Mouse (Mus musculus): ENCODE measurements around the gene Egr4. TPM values are rescaled to one million over a fixed set of nuclear protein-coding genes. Genes with fewer than 3 reads are reported as not detected.

The Egr4 gene
- total RNA-seq (2015) (not detected in 2 replicates), total RNA-seq (2017) (not detected in 2 replicates)

DNA sequence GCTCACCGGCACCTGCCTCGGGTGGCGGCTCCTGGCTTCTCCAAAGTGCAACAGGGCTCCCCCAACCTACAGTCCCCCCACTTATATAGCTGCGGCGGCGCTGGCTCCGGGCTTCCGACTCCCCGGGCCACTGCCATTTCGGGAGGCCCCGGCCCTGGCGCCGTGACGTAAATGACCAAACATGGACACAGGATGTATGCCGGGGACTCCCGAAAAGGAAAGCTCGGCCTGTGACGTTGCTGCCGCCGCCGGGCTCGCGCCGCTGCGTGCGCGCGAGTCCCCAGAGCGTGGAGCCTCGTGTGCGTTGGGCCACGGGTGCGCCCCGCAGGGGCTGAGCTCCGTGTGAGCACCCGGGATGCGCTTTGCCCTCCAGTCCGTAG is at the start of gene Egr4:
TSS of gene Egr4 (minus strand) at position 59 of the 380 bp plus-strand sequence.
- ATAC-seq (replicated peaks; ENCODE audit: poor library complexity), result peak; percentile 62

- ATAC-seq (replicated peaks; ENCODE audit: poor library complexity), result no peak
Measured at GRCm38 (mm10) chr6:85562374-85562773, 49.0 kb upstream of the Egr4 start.

- ATAC-seq (replicated peaks; ENCODE audit: poor library complexity), result no peak
Measured at GRCm38 (mm10) chr6:85547642-85548041, 34.3 kb upstream of the Egr4 start.

DNA sequence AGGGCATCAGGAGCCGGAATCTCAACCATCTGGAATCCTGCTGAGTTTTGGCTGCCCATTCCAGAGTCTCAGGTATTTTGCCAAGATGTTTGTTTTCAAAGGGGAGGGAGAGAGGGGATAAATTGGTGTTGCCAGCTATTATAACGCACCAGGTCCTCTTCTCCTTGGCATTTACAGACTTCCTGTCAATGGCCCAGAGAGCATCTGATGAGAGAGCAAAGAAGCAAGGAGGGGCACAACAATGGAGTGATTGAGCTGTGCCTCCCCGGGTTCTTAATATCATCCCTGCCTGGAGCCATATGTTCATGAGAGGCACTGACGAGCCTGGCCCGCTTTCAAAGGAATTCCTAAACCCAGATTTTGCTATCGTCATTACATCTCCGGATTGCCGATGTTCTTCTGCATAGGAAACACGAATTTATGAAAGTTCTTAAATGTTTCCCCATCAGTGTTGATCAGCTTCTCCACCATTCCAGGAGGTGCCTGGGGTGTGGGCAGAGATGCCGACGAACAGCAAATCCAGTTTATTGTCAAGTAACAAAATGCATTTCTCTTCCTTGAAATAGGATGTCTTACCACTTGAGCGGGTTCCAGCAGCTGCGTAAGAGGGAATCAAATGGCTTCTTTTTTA is 31.0 kb upstream of the Egr4 start:
- no peak for ATAC-seq (replicated peaks; ENCODE audit: poor library complexity)

DNA sequence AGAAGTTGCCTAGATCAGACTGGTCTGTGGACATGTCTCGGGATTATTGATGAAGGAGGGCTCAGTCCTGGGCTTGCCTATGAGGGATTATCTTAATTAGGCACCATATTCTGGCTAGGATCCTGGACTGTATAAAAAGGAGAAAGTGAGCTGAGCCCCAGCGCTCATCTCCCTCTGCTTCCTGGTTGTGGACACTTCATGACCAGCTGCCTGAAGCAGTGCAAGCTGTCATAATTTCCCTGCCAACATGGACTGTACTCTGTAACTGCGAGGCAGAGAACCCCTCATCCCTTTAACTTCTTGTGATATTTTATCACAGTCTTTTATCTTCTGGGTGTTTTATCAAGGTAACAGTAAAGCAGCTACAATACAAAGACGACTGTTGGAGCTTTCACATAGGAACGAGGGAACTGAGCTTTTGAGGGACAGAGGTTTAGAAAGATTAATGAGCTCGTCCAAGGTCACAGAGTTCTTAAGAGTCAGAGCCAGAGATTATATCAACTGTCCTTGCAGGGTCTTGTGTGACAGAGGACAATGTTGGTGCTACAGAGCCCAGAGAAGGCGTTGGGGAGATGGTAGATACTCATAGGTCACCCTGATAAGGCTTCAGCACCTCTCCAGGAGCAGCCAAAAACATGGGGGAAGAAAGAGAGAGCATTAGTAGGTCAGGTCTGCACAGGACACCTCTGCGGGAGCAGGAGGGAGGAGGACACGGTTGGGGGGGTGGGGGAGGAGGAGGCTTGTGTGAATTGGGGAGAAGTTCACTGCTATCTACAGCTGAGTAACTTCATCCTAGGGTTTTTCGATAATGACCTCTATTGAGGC is 30.2 kb upstream of the Egr4 start:
- no peak for ATAC-seq (replicated peaks; ENCODE audit: poor library complexity)

GRCm38 (mm10) chr6:85522825-85523224 is 9.4 kb upstream of the Egr4 start:
- no peak for ATAC-seq (replicated peaks; ENCODE audit: poor library complexity)

DNA sequence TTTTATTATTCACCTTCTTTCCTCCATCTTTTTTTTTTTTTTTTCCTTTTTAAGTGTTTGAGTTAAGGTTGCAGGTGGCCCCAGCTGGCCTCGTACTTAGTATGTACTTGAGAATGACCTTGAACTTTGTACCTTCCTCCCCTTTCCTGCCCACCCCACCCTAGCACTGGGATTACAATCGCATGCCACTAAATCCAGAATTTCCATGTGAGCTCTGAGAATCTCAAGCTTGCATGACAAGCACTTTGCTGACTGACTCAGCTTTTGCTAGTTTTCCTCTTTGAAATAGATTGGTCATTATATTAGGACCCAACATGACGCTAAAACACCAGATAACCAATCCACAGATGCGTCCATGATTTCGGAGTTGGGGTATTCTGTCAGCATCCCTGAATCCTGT is 8.6 kb upstream of the Egr4 start:
- ATAC-seq (replicated peaks; ENCODE audit: poor library complexity), result no peak

DNA sequence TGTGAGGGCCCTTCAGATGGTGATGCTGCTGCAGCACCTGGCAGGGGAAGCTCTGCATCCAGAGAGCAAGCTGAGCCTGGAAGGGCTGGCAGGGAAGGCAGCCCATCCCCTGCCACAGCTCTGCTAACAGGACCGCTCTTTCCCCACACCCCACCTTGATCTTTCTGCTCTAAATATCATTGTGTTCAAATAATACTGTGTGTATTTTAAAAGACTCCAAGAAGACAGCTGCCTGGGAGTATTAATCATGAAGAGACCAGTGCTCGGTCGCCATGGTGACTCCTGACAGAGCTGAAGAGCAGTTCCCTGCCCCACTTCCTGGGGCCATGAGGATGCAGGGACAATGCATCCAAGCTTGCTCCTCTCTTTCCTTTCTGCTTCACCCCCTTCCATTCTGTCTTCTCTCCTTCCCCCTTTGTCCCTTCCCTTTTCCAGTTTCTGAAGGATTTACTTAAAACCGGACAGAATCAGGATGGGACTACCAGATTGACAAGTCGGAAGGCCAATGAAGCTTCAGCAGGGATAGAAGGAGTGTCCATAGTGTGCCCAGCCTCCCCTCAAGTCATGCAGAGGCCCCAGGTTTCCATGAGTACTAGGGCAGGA is 4.8 kb upstream of the Egr4 start:
- no peak for ATAC-seq (replicated peaks; ENCODE audit: poor library complexity)

DNA sequence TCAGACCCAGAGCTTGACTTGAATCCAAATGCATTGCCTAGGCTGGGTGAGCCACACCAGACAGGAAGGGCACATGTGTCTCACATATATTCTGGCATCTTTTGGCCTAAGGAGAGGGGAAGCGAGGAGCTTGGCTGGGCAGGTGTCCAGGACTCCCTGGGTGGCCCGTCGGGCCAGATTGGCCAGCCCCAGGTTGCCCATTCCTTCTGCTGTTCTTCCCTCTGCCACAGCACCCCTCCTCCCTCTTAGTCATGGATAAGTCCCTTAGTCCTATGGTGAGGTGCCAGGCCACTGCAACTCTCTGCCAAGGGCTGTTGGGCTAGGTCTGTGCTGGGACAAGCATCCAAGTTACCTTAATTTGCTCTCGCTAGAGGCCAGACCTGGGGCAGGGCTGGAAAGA is 2.6 kb upstream of the Egr4 start:
- no peak for ATAC-seq (replicated peaks; ENCODE audit: poor library complexity)

DNA sequence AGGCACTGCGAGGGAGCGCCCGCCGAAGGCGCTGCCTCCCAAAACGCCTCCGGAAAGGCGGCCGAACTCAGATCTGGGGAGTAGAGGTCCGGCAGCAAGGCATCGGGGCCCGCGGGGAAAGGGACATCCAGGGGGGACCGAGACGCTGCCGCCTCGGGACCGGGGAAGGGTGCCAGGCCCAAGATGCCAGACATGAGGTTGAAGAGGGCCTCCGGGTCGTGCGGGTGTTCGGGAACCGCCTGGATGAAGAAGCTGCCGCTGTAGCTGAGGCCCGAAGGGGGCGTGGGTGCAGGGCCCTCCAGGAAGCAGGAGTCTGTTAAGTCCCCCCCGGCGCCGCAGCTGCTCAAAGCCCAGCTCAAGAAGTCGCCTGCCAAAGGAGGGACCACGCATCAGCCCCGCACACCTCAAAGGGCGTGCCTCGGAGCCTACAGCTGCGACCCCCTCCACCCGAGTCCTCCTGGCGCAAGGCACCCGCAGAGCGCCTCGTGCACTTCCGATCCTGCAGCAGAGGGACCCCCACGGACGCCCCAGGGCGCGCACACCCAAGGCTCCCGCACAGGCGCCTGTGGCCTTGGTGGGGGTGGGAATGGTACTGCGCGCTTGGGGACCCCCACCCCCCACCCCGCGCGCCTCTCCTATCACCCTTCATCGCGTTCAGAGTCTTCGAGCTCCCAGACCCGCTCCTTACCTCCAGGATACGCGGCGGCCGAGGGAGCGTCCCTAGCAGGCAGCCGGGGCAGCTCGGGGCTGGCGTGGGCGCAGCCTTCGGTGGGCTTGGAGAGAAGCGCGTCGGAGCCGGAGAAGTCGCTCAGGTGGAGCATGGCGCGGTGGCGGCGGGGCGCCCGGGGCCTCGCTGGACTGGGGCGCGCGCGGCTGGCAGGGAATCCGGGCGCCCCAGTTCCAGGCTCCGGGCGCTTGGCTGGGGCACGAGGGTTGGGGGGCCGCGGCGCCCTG is 535 bp downstream of the Egr4 start:
- ATAC-seq (replicated peaks; ENCODE audit: poor library complexity), result no peak

DNA sequence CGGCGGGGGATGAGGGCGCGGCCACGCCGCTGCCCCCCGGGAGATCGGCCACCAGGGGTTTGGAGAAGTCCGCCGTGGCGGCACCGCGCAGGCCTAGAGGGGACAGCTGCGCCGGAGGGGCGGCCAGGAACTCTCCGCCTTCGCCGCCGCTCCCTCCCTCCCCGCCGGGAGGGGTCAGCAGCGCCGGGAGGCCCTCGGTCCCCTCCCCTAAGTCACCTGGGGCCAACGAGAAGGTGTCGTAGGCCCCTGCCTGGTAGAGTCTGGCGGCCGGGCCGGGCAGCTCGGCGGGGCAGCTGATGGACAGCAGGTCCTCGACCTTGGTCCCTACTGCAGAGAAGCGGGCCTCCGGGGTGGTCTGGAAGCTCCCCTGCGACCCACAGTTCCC is 1.3 kb downstream of the Egr4 start:
- ATAC-seq (replicated peaks; ENCODE audit: poor library complexity), result no peak

GRCm38 (mm10) chr6:85511286-85512055 is 1.9 kb downstream of the Egr4 start:
- peak; percentile 61 for ATAC-seq (replicated peaks; ENCODE audit: poor library complexity)

DNA sequence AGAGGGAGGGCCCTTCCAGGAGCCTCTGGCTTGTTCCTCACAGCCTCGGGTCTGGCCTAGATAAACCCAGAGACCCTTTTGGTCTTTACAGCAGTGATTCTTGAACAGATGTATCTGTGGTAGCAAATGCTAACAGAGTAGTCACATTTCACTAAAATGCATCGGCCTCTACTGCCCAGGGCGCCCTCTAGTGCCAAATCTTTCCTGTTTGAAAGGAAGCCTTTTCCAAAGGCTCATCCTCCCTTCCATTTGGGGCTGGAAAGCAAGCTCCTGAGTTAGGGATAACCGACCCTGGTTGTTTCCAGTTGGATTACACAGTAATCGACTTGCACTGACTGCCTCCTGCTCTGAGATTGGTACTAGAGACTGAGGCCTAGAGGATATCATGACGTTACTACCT is 2.9 kb downstream of the Egr4 start:
- ATAC-seq (replicated peaks; ENCODE audit: poor library complexity), result 0 out of 2 replicates have a peak, but pooled peaks have one; percentile 27

- ATAC-seq (replicated peaks; ENCODE audit: poor library complexity), result no peak
Measured at GRCm38 (mm10) chr6:85508602-85509001, 4.8 kb downstream of the Egr4 start.

DNA sequence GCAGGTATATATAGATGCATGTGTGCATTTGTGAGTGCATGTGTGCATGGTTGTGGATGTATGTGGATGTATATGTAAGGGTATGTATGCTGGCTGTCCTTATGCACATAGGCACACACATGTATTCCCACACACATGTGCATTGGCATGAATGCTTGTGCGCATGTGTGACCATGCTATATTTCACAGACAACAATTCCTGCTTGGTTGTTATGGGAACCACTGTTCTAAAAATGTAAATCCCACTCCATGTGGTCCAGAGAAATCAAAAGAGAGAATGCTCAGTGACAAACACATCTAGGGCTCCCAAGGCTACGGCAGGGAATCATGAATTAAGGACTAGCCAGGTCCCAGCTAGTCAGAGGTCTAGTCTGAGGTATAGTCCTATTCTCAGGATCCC is 8.5 kb downstream of the Egr4 start:
- no peak for ATAC-seq (replicated peaks; ENCODE audit: poor library complexity)

DNA sequence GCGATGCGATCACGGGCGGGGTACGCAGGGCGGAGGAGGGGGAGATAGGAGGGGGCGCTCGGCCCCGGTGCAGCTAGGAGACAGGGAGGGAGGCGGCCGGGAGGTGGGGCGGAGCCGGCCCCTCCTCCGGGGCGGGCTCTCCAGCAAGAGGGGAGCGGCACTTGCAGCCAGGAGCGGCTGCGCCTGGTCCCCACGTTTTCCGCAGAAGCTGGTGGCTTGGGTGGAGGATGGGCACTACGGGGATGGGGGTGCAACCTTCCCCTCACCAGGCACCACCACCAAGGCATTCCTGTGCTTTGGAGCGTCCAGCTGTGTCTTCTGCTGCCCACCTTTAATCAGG is 10.5 kb downstream of the Egr4 start, which contains the start of gene Fbxo41:
TSS of gene Fbxo41 (minus strand) at position 84 of the 340 bp plus-strand sequence.
- ATAC-seq (replicated peaks; ENCODE audit: poor library complexity), result peak; percentile 42; the same call in 1 of the 2 replicates

- ATAC-seq (replicated peaks; ENCODE audit: poor library complexity), result no peak
Measured at GRCm38 (mm10) chr6:85502103-85502910, 11.1 kb downstream of the Egr4 start.

- no peak for ATAC-seq (replicated peaks; ENCODE audit: poor library complexity)
Measured at GRCm38 (mm10) chr6:85501571-85502102, 11.8 kb downstream of the Egr4 start.

- ATAC-seq (replicated peaks; ENCODE audit: poor library complexity), result no peak
Measured at GRCm38 (mm10) chr6:85500416-85500815, 13.0 kb downstream of the Egr4 start.

All from megakaryocyte progenitor cell, adult 5-6 weeks (primary cell).